Mouse (Mus musculus) megakaryocyte, embryonic 14.5 days (primary cell): ENCODE results near the gene Traf4. TPM values are rescaled to one million over a fixed set of nuclear protein-coding genes. Genes with fewer than 3 reads are reported as not detected.
A peak's percentile ranks its signal among the peaks of the same experiment; 100 is the strongest.

ENCODE experiments used
- H3K27me3 ChIP-seq: replicated peaks from 2 replicates; pipeline ENCODE3; 2012; ENCODE audit warnings: inconsistent platforms
- H3K36me3 ChIP-seq: replicated peaks from 2 replicates; pipeline ENCODE3; 2012; ENCODE audit warnings: low read length, inconsistent platforms, mixed read lengths
- H3K4me1 ChIP-seq: 2 replicates; pipeline ENCODE4 v1.6.1; 2012; ENCODE audit warnings: inconsistent platforms
- H3K4me3 ChIP-seq: replicated peaks from 2 replicates; pipeline ENCODE3; 2012; ENCODE audit warnings: moderate library complexity, mild to moderate bottlenecking, inconsistent platforms
- H3K9me3 ChIP-seq: 2 replicates; pipeline ENCODE4 v1.6.1; 2012; ENCODE audit warnings: inconsistent platforms
- FLI1 ChIP-seq: IDR thresholded peaks from 2 replicates; pipeline ENCODE4 v1.6.1; 2012; ENCODE audit warnings: low read length, inconsistent platforms, mixed read lengths
- GATA1 ChIP-seq: IDR thresholded peaks from 3 replicates; pipeline ENCODE4 v1.6.1; 2012; ENCODE audit warnings: mixed read lengths, low read length, inconsistent platforms, borderline replicate concordance
- polyA plus RNA-seq: library from polyadenylated mRNA; stranded (reverse); fragments of >175 nt; gene quantifications from 2 replicates; pipeline ENCODE4 v1.2.3, GENCODE M21; 2012; ENCODE audit warnings: low replicate concordance; ENCODE audit not compliant: insufficient read depth

Traf4 gene
- polyA plus RNA-seq, 1 experiment: 6.3 TPM

DNA sequence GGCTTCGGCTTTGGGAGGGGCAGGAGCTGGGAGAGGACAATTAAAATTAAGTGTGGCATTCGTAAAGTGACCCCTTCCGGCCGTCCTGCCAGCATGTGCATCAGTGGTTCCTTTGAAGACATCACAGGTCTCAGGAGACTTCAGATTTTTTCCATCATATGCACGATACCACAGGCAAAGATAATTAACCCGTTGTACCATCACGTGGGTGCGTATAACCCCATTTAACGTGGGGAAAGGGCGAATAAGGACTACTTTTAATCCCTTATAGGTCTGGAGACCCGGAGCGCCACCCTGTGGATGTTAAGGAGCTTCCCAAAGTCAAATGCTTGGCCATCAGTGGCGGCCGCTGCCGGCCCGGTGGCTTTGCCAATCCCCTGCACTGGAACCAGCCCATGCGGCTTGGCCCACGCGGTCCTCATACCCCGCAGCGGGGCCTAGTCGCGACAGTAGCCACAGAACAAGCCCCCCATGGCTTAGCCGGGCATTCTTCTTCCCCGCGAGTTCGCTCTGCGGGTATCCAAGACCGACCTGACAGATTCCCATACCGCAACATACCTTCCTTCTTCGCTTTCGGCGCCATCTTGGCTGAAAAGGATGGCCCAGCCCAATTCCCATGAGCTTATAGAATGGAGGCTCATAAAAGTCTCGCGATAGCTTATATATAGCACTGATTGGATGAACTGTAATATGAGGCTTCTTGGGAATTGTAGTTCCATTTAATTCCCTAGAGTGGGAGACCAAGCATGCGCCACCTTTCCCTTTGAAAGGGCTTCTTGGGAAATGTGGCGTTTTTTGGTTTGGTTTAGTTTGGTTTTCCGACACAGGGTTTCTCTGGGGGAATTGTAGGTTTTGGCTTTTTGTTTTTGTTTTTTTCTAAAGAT lies 17.8 kb upstream of the Traf4 start, which contains the start of gene Rpl23a:
Gene Rpl23a (minus strand): TSS at position 624 of the 884 bp plus-strand sequence.
- no peak for TF ChIP-seq GATA1
- TF ChIP-seq FLI1: no peak
- peaks cover 51% of the 10 kb centered on the region for H3K4me1 ChIP-seq
- H3K9me3 ChIP-seq: no peaks in the 10 kb centered on the region
- peaks cover 17% of the 10 kb centered on the region for H3K27me3 ChIP-seq
- peak within 1 kb of the TSS; percentile 96 for H3K4me3 ChIP-seq
- H3K36me3 ChIP-seq: peaks cover 33% of the 10 kb centered on the region

DNA sequence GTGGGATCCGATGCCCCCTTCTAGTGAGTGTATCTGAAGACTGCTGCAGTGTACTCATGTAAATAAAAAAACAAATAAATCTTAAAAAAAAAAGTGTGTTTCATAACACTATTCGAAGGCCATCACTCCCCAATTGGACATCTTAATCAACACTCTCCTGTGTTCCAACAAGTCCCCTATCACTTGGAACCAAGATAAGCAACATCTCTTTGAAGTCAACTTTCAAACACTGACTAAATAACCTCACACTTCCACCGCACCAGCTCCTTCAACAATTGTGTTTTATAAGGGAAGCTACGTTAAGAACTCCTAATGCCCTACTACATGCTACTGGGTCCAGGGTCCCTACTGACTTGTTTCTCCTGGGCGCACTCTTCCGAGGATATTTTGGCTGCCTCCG lies 17.1 kb upstream of the Traf4 start:
- TF ChIP-seq FLI1 (no peak), GATA1 (no peak)
- peaks cover 33% of the 10 kb centered on the region for H3K36me3 ChIP-seq
- H3K27me3 ChIP-seq: peaks cover 11% of the 10 kb centered on the region
- no peaks in the 10 kb centered on the region for H3K9me3 ChIP-seq
- H3K4me3 ChIP-seq: peak overlapping the region; percentile 96
- H3K4me1 ChIP-seq: peaks cover 56% of the 10 kb centered on the region

DNA sequence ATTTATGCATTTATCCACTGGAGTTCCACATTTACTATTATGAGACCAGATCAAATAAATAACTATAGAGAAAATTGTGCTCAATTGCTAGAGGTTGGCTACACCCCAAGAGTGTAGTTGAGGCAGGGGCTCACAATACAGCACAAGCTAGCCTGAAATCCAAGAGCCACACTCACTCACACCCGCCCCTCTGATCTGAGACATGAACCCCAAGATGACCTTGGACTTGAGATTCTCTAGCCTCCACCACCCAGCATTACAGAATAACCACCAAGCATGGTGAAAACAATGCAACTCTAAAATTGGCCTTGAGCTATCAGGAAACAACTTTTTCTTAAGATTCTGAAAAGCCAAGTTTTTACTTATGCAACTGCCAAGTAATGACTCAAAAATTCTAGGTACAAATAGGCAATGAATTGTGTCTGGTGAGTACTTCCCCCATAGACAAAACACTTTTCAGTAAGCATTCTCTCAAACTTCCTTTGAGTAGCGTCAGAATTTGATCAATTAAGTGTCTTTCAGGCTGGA lies 16.5 kb upstream of the Traf4 start:
- Histone ChIP-seq H3K4me1 (peaks cover 61% of the 10 kb centered on the region), H3K4me3 (peak overlapping the region; percentile 96), H3K27me3 (peaks cover 7% of the 10 kb centered on the region), H3K36me3 (peaks cover 33% of the 10 kb centered on the region), H3K9me3 (no peaks in the 10 kb centered on the region)
- TF ChIP-seq GATA1 (no peak), FLI1 (no peak)

DNA sequence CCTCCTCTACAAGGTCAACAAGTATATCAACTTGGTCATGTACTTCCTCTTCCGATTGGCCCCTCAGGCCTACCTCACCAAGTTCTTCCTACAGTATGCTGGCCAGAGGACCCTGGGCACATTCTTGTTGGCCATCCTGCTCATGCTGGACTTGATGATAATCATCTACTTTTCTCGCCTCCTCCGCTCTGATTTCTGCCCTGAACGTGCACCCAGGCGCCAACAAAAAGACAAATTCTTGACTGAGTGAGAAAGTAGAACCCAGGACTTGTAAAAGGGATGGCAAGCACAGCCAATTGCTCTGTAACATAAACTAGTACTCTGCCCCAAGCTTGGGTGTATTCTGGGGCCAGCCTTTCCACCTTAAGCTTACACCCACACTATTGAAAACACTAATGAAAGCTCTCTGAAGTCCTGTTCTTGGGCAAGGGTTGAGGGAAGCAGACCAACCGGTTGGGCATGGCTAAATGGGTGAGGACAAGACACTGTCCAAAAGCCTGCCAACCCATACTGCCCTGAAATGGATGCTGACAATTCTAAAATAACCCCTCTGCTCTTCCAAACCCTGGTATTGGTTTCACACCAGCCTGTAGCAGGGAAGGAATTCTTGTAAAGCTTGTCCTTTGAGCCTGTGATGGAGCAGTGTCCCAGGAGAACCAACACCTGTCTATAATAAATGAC lies 14.8 kb upstream of the Traf4 start:
- Histone ChIP-seq H3K27me3 (no peaks in the 10 kb centered on the region), H3K4me1 (peaks cover 67% of the 10 kb centered on the region), H3K36me3 (peaks cover 33% of the 10 kb centered on the region), H3K4me3 (peak overlapping the region; percentile 47), H3K9me3 (no peaks in the 10 kb centered on the region)
- TF ChIP-seq GATA1 (no peak), FLI1 (no peak)

DNA sequence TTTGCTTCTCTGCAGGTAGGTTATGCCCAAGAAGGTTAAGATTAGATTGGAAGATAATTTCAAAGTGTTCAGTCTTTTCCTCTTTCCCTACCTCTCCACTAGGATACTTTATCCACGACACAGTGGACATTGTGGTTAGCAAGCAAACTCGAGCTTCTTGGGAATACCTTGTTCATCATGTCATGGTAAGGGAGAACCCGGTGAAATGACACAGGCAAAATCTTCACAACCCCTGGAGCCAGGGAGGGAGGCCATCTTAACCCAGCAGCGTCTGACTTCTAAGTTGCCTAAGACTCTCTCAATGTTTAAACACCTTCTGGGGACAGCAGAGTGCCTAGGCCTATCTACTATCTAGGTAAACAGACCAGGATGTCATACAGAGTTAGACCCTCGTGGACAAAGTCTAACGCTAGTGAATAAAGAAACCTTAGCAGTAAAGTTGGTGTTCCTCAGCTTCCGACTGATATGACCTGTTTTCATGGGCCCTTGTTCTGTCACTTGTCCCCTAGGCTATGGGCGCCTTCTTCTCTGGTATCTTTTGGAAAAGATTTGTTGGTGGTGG lies 14.1 kb upstream of the Traf4 start:
- H3K36me3 ChIP-seq: peaks cover 33% of the 10 kb centered on the region
- H3K4me1 ChIP-seq: peaks cover 67% of the 10 kb centered on the region
- no peaks in the 10 kb centered on the region for H3K27me3 ChIP-seq
- no peaks in the 10 kb centered on the region for H3K9me3 ChIP-seq
- TF ChIP-seq GATA1: no peak
- no peak for TF ChIP-seq FLI1
- peak overlapping the region; percentile 98 for H3K4me3 ChIP-seq

DNA sequence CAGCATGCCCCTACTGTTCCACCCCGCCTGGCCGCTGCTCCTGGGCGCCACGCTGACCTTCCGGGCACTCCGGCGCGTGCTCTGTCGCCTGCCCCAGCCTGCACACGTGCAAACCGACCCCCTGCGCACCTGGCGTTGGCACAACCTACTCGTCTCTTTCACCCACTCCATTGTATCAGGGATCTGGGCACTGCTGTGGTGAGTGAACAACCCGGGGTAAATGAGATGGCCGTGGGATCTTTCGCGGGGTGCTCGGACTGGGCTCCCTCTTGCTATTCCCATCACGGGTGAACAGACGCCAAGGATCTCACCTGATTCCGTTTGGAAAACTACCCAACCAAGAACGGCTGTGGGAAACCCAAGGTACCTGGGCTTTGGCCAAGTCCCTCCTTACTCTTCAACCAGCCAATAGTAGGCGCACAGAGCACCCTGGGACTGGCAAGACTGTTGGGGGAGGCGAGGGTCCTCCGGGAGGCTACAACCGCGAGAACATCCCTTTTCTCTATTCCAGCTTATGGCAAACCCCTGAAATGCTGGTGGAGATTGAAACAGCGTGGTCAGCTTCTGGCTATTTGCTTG lies 13.6 kb upstream of the Traf4 start:
- Histone ChIP-seq H3K9me3 (no peaks in the 10 kb centered on the region), H3K36me3 (peaks cover 33% of the 10 kb centered on the region), H3K27me3 (no peaks in the 10 kb centered on the region), H3K4me3 (peak overlapping the region; percentile 98), H3K4me1 (peaks cover 64% of the 10 kb centered on the region)
- TF ChIP-seq FLI1 (no peak), GATA1 (no peak)

DNA sequence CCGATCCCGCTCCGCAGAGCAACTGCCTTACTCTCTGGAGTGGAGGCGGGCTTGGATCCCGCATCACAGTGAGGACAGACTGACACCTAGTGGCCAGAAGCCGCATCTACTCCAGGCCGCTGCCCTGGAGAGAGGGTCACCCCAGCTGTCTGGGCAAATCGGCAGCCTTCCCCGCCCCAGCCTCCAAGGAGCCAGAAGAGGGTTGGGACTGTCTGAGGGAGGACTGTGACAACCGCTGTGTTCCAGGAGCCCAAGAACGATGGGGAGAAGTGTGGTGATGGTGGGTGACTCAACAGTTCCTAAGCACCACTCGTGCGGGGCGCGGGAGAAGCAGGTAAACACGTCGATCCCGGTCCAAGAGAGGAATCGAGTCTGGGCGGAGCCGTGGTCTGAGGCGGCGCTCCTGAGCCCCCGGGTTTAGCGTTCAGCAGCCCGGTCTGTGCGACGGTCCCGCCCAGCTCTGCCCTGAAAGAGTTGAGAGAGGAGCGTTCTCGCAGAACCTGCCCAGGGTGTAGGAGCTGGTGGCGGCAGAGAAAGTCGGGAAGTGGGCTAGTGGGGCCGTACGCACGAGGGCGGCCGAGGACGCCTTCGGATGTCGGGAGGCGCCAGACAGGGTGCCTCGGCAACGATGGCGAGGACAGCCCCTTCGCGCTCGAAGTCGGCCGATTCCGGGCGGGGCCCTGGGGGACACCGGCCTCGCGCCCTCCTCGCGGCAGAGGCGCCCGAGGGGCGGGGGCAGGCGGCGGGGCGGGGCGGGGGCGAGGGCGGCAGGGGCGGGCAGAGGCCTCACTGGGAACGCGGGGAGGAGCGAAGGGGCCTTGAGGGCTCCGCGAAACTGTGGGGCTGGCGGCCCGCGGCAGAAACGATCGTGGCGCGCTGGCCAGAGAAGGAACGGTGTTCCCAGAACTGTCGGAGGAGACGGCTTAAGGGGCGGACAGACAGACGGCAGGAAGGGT lies 12.8 kb upstream of the Traf4 start:
- TF ChIP-seq FLI1 (no peak), GATA1 (no peak)
- peaks cover 61% of the 10 kb centered on the region for H3K4me1 ChIP-seq

DNA sequence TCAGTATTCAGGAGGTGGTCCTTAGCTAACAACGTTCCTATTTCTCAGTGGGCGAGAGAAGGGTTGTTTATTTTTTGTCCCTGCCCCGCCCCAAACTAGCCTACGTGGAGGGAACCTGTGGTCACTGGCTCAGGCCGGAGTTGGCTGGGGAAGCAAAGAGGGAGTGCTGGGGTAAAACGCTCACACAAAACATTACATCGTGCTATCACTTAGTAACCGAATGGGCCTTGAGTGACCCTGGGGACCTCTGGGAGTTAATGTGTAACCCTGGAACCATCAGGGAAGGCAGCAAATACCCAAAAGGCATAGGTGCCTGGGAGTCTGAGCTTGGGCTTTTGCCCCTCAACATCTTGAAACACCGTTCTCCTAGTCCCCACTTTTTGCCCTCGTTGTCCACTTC lies 12.0 kb upstream of the Traf4 start:
- peaks cover 60% of the 10 kb centered on the region for H3K4me1 ChIP-seq
- no peaks in the 10 kb centered on the region for H3K9me3 ChIP-seq
- H3K4me3 ChIP-seq: peak overlapping the region; percentile 98
- TF ChIP-seq GATA1: no peak
- TF ChIP-seq FLI1: no peak
- peaks cover 37% of the 10 kb centered on the region for H3K36me3 ChIP-seq
- no peaks in the 10 kb centered on the region for H3K27me3 ChIP-seq

More for the DNA sequence above, 12.8 kb upstream of the Traf4 start:
- Histone ChIP-seq H3K4me3 (peak overlapping the region; percentile 98), H3K27me3 (no peaks in the 10 kb centered on the region), H3K9me3 (no peaks in the 10 kb centered on the region), H3K36me3 (peaks cover 33% of the 10 kb centered on the region)
